Mouse (Mus musculus) lung, embryonic 14.5 days (tissue): ENCODE data around the gene Unc79. TPM values are rescaled to one million over a fixed set of nuclear protein-coding genes. Genes with fewer than 3 reads are reported as not detected.

Experiments
- ATAC-seq: fragments of 200-750 bp; cut with Nextera tagmentation; 2 replicates; pipeline ENCODE4 v1.8.0; 2017; ENCODE audit warnings: mild to moderate bottlenecking, moderate TSS enrichment, moderate library complexity; ENCODE audit not compliant: insufficient read depth
- DNase-seq: peaks from one replicate; pipeline ENCODE4 v3.0.0-alpha.2; 2015
- H3K27ac ChIP-seq: fragments of 300-500 bp; sonication (generic); 2 replicates; pipeline ENCODE4 v1.5.1; 2014; ENCODE audit warnings: low read depth, mild to moderate bottlenecking, moderate library complexity
- H3K27me3 ChIP-seq: fragments of 300-500 bp; sonication (generic); 2 replicates; pipeline ENCODE4 v1.6.1; 2014; ENCODE audit warnings: low read length, control low read depth; ENCODE audit not compliant: insufficient read depth
- H3K36me3 ChIP-seq: fragments of 300-500 bp; sonication (generic); 2 replicates; pipeline ENCODE4 v1.6.1; 2014; ENCODE audit warnings: control low read depth; ENCODE audit not compliant: insufficient read depth
- H3K4me1 ChIP-seq: fragments of 300-500 bp; sonication (generic); 2 replicates; pipeline ENCODE4 v1.6.1; 2014; ENCODE audit warnings: antibody characterized with exemption, control low read depth; ENCODE audit not compliant: insufficient read depth
- H3K4me2 ChIP-seq: fragments of 300-500 bp; sonication (generic); 2 replicates; pipeline ENCODE4 v1.6.1; 2014; ENCODE audit warnings: mild to moderate bottlenecking
- H3K4me3 ChIP-seq: fragments of 300-500 bp; sonication (generic); 2 replicates; pipeline ENCODE4 v1.5.1; 2014; ENCODE audit warnings: low read depth, low read length
- H3K9ac ChIP-seq: fragments of 300-500 bp; sonication (generic); 2 replicates; pipeline ENCODE4 v1.6.1; 2014
- H3K9me3 ChIP-seq: fragments of 300-500 bp; sonication (generic); 2 replicates; pipeline ENCODE4 v1.6.1; 2016; ENCODE audit warnings: low read depth, low read length, control low read depth
- CTCF ChIP-seq: IDR thresholded peaks from 2 replicates; pipeline ENCODE4 v1.5.1; 2016; ENCODE audit warnings: antibody characterized with exemption, low read depth
- WGBS: fragments of 180-500 bp; shearing (Covaris S2); extraction: QIAGEN DNeasy Blood & Tissue Kit; methylation state at CpG from one replicate; pipeline ENCODE4 v1.1.7; 2014; 5-methylcytosine and 5-hydroxymethylcytosine counted together
- polyA plus RNA-seq: library from polyadenylated mRNA; unstranded; fragments of >200 nt; fragmentation: Nextera tagmentation; extraction: Ambion mirVana; gene quantifications from 2 replicates; pipeline ENCODE4 v1.2.1, GENCODE M21; 2014

Gene Unc79
- polyA plus RNA-seq, 1 experiment from 2014 or later: 0.09 TPM

DNA sequence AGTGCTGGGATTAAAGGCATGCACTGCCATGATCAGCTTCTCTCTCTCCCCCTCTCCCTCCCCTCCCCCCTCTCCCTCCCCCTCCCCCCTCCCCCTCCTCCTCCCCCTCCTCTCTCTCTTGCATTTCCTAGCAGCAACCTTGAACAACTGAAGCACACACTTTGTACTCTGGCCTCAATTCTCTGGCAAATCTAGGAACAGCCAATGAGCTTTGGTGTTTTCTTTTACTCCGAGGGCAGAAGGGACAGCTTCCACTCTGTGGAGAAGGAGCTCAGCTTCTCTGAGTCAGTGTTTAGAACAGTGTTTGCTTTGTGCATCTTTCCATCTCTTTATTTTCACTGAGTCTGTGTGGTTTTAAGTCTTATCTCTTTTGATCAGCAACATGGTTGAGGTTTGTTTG lies 12.8 kb upstream of the Unc79 start:
- no peak for DNase-seq
- Histone ChIP-seq H3K27ac (no peak overlapping the region), H3K27me3 (no peaks in the 10 kb centered on the region), H3K9me3 (no peaks in the 10 kb centered on the region), H3K4me2 (no peak overlapping the region), H3K4me1 (no peaks in the 10 kb centered on the region), H3K4me3 (no peak overlapping the region), H3K9ac (no peak overlapping the region), H3K36me3 (no peaks in the 10 kb centered on the region)
- TF ChIP-seq CTCF: no peak
- no peak for ATAC-seq
- 56% methylated on average over 1 of the region's 1 CpGs for WGBS

DNA sequence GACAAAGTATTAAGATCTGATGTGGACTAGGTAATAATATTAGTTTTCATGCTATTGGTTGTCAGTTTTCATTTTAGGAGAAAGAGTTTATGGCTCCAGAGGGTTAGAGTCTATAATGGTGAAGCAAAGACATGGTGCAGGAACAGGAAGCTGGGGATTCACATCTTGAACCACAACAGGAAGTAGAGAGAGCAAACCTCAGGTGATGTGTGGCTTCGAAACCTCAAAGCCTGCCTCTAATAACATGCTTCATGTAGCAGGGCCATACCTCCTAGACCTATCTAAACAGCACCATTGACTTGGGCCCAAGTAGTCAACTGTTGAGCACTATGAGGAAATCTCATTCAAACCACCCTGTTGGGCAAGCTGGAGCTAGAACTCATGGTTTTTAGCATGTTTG lies 3.1 kb upstream of the Unc79 start:
- H3K9me3 ChIP-seq: no peaks in the 10 kb centered on the region
- no peak overlapping the region for H3K27ac ChIP-seq
- H3K4me1 ChIP-seq: no peaks in the 10 kb centered on the region
- H3K9ac ChIP-seq: no peak overlapping the region
- H3K27me3 ChIP-seq: peaks cover 13% of the 10 kb centered on the region
- H3K4me3 ChIP-seq: no peak overlapping the region
- WGBS: 82% methylated on average over 1 of the region's 1 CpGs
- ATAC-seq (no peak), DNase-seq (no peak)
- no peak overlapping the region for H3K4me2 ChIP-seq
- H3K36me3 ChIP-seq: no peaks in the 10 kb centered on the region
- no peak for TF ChIP-seq CTCF

DNA sequence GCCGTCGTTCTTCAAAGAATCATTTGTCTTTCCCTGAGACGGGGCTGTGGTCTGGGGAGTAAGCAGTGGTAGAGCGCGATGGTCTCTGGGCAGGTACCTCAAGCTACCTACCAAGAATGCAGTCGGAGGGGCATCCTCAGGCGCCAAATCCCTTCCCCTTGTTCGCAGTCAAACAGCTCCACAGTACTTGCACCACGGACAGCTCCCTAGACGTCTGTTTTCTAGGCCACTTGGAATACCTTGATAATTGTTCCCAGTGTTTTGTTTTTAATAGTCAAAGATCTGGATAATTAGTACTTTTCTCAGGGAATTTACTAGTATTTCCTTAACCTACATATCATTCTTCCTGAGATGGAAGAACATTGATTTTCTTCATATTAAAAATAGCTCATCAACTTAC lies 833 bp upstream of the Unc79 start:
- 21% methylated on average over 10 of the region's 10 CpGs for WGBS
- DNase-seq: peak; percentile 41
- H3K27me3 ChIP-seq: peaks cover 13% of the 10 kb centered on the region
- H3K9ac ChIP-seq: no peak overlapping the region
- no peak overlapping the region for H3K27ac ChIP-seq
- H3K4me1 ChIP-seq: no peaks in the 10 kb centered on the region
- no peak for ATAC-seq
- no peaks in the 10 kb centered on the region for H3K9me3 ChIP-seq
- TF ChIP-seq CTCF: no peak
- H3K4me3 ChIP-seq: no peak overlapping the region
- H3K4me2 ChIP-seq: no peak overlapping the region
- H3K36me3 ChIP-seq: no peaks in the 10 kb centered on the region

DNA sequence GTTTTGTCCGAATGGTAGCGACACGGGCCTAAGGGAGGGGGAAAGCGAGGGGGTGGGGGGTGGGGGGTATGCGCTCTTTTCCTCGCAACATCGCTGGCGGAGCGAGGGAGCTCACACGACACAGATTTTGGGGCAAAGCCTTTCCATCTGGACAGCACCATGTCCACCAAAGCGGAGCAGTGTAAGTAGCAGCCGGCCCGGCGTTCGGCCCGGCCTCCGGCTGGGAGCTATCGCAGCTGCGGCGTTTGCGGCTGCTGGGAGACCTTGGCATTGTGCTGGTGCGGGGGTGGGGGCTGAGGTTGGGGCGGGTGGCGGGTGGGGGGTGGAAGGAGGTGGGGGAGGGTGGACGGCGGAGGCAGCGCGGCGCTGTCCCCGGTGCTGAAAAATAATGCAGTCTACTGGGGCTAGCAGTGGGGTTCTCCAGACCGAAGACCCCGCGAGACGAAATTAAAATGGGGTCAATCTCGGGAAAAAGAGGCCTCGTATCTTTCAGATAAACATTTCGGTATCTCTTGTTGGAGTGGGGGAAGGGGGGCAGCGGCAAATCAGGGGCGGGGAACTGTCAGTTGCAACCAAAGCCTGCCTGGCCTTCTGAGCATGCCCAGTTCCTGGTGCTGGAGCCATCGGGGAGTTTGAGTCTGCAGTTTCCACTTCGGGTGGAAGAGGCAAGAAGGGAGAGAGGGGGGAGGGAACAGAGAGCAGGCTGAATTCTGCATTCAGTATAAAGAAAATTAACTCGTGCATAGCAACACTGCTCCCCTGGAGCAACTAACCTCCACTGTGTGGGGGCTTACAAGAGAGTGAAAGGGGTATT lies 943 bp downstream of the Unc79 start:
- Histone ChIP-seq H3K9me3 (no peaks in the 10 kb centered on the region), H3K4me3 (peak overlapping the region; percentile 42), H3K9ac (no peak overlapping the region), H3K27ac (no peak overlapping the region), H3K4me1 (no peaks in the 10 kb centered on the region), H3K4me2 (peak overlapping the region; percentile 80), H3K27me3 (peaks cover 13% of the 10 kb centered on the region), H3K36me3 (no peaks in the 10 kb centered on the region)
- ATAC-seq: peak; percentile 95
- WGBS: under 1% methylated on average over 42 of the region's 42 CpGs
- DNase-seq: peak; percentile 81
- TF ChIP-seq CTCF: no peak

DNA sequence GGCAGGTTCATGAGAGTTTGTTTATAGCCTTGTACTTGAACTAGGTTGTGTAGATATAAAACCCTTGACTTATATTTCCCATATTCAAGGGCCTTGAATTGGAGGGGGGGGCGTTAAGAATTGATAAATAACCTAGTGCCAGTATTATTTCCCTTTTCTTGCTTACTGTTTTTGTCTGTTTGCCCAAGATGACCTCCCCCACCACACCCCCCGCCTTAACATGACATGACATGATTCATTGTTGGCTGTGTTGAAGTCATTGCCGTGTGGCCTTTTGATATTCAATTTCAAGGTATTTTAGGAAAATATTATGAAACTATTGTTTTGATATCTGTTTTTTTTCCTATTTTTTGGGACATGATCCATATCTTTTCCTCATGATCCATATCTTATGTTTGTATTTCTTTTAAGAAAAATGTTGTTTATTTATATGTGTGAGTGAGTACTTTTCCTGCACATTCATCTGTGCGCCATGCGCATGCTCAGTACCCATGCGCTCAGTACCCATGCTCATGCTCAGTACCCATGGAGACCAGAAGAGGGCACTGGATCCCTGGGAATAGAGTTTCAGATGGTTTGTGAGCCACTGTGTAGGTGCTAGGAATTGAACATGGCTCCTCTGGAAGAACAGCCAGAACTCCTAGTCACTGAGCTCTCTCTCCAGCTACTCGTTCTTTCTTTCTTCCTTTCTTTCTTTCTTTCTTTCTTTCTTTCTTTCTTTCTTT lies 11.6 kb downstream of the Unc79 start:
- H3K4me1 ChIP-seq: no peaks in the 10 kb centered on the region
- H3K27me3 ChIP-seq: no peaks in the 10 kb centered on the region
- no peak overlapping the region for H3K27ac ChIP-seq
- H3K4me2 ChIP-seq: no peak overlapping the region
- H3K9me3 ChIP-seq: no peaks in the 10 kb centered on the region
- WGBS: 83% methylated on average over 7 of the region's 7 CpGs
- DNase-seq (no peak), ATAC-seq (no peak)
- H3K36me3 ChIP-seq: no peaks in the 10 kb centered on the region
- no peak overlapping the region for H3K4me3 ChIP-seq
- no peak for TF ChIP-seq CTCF
- H3K9ac ChIP-seq: no peak overlapping the region

DNA sequence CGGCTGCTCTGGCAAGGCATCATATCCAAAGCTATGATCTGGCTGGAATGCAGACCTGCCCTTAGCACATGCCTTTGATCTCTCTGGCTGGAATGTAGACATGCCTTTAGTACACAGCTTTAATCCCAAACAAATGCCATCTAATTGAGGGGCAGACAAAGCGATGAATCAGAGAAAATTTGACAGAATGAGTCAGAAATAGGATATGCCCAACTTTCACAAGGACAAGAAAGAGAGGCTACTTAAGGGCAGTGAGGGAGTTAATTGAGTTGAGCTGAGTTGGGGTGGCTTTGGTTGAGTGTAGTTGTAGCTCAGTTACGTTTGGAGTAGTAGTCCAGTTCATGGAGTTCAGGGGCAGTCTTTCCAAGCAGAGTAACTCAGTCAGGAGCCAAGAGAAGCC lies 12.4 kb downstream of the Unc79 start:
- Histone ChIP-seq H3K27me3 (no peaks in the 10 kb centered on the region), H3K4me2 (no peak overlapping the region), H3K36me3 (no peaks in the 10 kb centered on the region), H3K9ac (no peak overlapping the region), H3K4me3 (no peak overlapping the region), H3K4me1 (no peaks in the 10 kb centered on the region), H3K9me3 (no peaks in the 10 kb centered on the region), H3K27ac (no peak overlapping the region)
- 43% methylated on average over 3 of the region's 3 CpGs for WGBS
- TF ChIP-seq CTCF: no peak
- no peak for DNase-seq
- ATAC-seq: no peak

DNA sequence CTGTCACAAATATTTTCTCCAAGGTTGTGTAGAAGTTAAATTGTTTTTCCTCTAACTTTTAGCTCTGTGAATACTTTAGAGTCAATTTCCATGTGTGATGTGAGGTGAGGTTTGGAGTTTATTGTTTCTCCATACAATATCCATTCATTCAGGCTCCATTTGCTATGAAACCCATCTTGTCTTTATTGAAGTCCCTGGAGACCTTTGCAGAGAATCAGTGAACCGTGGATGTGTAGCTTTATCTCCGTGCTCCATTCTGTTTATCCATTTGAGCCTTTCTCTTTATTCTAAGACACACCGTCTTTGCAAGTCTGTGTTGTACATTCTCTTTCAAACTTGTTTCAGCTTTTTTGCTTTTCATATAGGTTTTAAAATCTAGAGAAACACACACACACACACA lies 15.8 kb downstream of the Unc79 start:
- H3K27ac ChIP-seq: no peak overlapping the region

More for the DNA sequence above, 15.8 kb downstream of the Unc79 start:
- DNase-seq: no peak
- no peak for ATAC-seq
- Histone ChIP-seq H3K36me3 (no peaks in the 10 kb centered on the region), H3K9me3 (no peaks in the 10 kb centered on the region), H3K4me2 (no peak overlapping the region), H3K27me3 (no peaks in the 10 kb centered on the region), H3K4me3 (no peak overlapping the region), H3K4me1 (no peaks in the 10 kb centered on the region), H3K9ac (no peak overlapping the region)
- 68% methylated on average over 3 of the region's 3 CpGs for WGBS
- TF ChIP-seq CTCF: no peak
